Mouse (Mus musculus): ENCODE measurements around the gene Scn4b.

Gene Scn4b

GRCm38 (mm10) chr9:45188570-45189563, 50.7 kb downstream of the Scn4b start:
- in situ Hi-C loops (cut with MboI, MseI) = no loop called here

- in situ Hi-C loops (cut with MboI, MseI) = no loop called here
These were observed 51.5 kb downstream of the Scn4b start for GRCm38 (mm10) chr9:45189661-45190174.

GRCm38 (mm10) chr9:45195468-45195867, 57.3 kb downstream of the Scn4b start:
- in situ Hi-C loops (cut with MboI, MseI) = no loop called here

GRCm38 (mm10) chr9:45196125-45196830, 58.1 kb downstream of the Scn4b start:
- in situ Hi-C loops (cut with MboI, MseI) = no loop called here

- in situ Hi-C loops (cut with MboI, MseI) = no loop called here
These were observed 59.4 kb downstream of the Scn4b start for GRCm38 (mm10) chr9:45197549-45197948.

- in situ Hi-C loops (cut with MboI, MseI) = no loop called here
These were observed 63.2 kb downstream of the Scn4b start for GRCm38 (mm10) chr9:45201319-45201947.

GRCm38 (mm10) chr9:45202021-45202798, 64.0 kb downstream of the Scn4b start:
- in situ Hi-C loops (cut with MboI, MseI) = no loop called here

Data from T-helper 1 cell (primary cell).